Mouse (Mus musculus) myocyte (in vitro differentiated cells): ENCODE measurements around the gene Cabcoco1.

Experiments used
- CEBPB ChIP-seq: IDR thresholded peaks from 2 replicates; pipeline ENCODE4 v1.6.1; 2011; ENCODE audit warnings: mild to moderate bottlenecking, moderate library complexity; ENCODE audit not compliant: poor library complexity, insufficient read depth, severe bottlenecking
- E2F4 ChIP-seq: IDR thresholded peaks from one replicate; pipeline ENCODE4 v1.6.1; 2011; ENCODE audit warnings: mild to moderate bottlenecking, control low read depth, moderate library complexity; ENCODE audit not compliant: insufficient read depth
- MAX ChIP-seq: IDR thresholded peaks from one replicate; pipeline ENCODE4 v1.6.1; 2011; ENCODE audit warnings: low read depth, mild to moderate bottlenecking, control low read depth
- MYOG ChIP-seq, 3 experiments: IDR thresholded peaks; one replicate each; pipeline ENCODE4 v1.6.1; 2011; ENCODE audit warnings: control low read depth in 2 of 3, low read depth in 2 of 3, mild to moderate bottlenecking in 2 of 3; ENCODE audit not compliant: insufficient read length in 2 of 3, control insufficient read depth in 1 of 3, insufficient read depth in 1 of 3
- POLR2A ChIP-seq: IDR thresholded peaks from one replicate; pipeline ENCODE4 v1.6.1; 2011; ENCODE audit warnings: low read depth, mild to moderate bottlenecking, control low read depth, moderate library complexity; ENCODE audit not compliant: insufficient read length
- POLR2AphosphoS2 ChIP-seq: IDR thresholded peaks from one replicate; pipeline ENCODE4 v1.6.1; 2011; ENCODE audit warnings: low read depth, control low read depth; ENCODE audit not compliant: insufficient read length
- SRF ChIP-seq: IDR thresholded peaks from one replicate; pipeline ENCODE4 v1.6.1; 2011; ENCODE audit warnings: low read depth; ENCODE audit not compliant: control insufficient read depth, insufficient read length
- TCF12 ChIP-seq: IDR thresholded peaks from one replicate; pipeline ENCODE4 v1.6.1; 2011; ENCODE audit warnings: mild to moderate bottlenecking, control low read depth; ENCODE audit not compliant: poor library complexity, insufficient read depth, severe bottlenecking
- TCF3 ChIP-seq: IDR thresholded peaks from one replicate; pipeline ENCODE4 v1.6.1; 2011; ENCODE audit warnings: low read depth, control low read depth; ENCODE audit not compliant: insufficient read length
- USF1 ChIP-seq: IDR thresholded peaks from one replicate; pipeline ENCODE4 v1.6.1; 2011; ENCODE audit warnings: low read depth, mild to moderate bottlenecking, control low read depth, moderate library complexity

DNA sequence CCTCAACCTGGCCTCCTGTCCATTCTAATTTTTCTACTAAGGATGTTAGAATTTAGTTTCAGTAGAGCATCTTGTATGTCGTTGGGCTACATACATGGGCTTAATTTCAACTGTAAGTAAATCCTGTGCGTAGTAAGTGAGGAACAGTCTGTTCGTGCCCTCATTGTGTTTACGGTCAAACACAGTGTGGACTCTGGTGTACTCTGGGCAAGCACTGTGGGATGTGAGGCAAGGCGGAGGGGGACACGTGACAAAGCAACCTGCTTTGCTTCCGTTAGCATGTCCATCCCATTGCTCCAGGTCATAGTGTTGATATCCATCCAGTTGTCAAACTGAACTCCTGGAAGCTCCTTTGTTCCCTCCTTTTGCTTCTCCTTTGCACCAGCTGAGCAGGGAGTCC is 84.7 kb downstream of the Cabcoco1 start:
- TF ChIP-seq POLR2A: no peak
- no peak for TF ChIP-seq SRF
- no peak for TF ChIP-seq USF1
- no peak for TF ChIP-seq MYOG (IDR thresholded peaks at IDR 0.05; ENCODE audit: control insufficient read depth in 1 of 3, insufficient read depth in 1 of 3, insufficient read length in 2 of 3, low read depth in 2 of 3)
- no peak for TF ChIP-seq POLR2AphosphoS2
- no peak for TF ChIP-seq TCF12
- no peak for TF ChIP-seq CEBPB
- TF ChIP-seq E2F4: no peak
- TF ChIP-seq MAX: no peak
- TF ChIP-seq TCF3: no peak
